Mouse (Mus musculus) heart, adult 2 months (tissue): ENCODE measurements around the gene Zfp637.

Experiments used
- CTCF ChIP-seq: fragments of 200-600 bp; IDR thresholded peaks from 2 replicates; pipeline ENCODE4 v1.8.1; 2022; ENCODE audit warnings: antibody characterized with exemption, mild to moderate bottlenecking, moderate library complexity
- EP300 ChIP-seq: fragments of 200-500 bp; IDR thresholded peaks from 2 replicates; pipeline ENCODE4 v1.6.1; 2011; ENCODE audit warnings: low read depth, low read length, control low read depth; ENCODE audit not compliant: insufficient read depth

DNA sequence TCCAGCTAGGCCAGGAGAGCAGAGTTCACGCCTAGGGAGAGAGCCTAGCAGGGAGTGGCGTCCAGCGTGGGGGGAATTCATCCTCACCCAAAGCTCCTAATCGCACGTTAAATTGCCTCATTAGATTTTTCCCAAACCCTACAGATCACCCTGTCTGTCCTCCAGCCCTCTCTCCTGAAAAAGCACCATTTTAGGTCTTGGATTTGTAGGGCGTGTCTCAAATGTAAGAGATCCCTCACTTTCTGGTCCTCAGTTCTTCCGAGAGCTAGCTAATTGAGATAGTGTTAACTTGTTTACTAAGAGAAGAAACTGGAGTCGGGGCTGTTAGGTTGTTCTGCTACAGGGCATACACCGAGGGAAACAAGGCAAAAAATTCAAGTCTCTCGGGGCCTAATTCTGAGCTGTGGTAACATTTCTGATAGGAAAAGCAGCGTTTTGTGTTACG, 553 bp downstream of the Zfp637 start:
- TF ChIP-seq CTCF = no peak
- TF ChIP-seq EP300 = no peak
